Mouse (Mus musculus) adrenal gland (tissue): ENCODE measurements around the gene Ppp4r2.
"Not testable (repeated sequence)": the region's sequence is repeated elsewhere in the genome, so short reads cannot be mapped to it uniquely, and the experiment has no call there.

Experiments
- intact Hi-C: fragments of 180-260 bp; cut with DNase I; formaldehyde crosslinking; loops from one replicate; pipeline ENCODE4 v1.15.1; 2025

Gene Ppp4r2

GRCm38 (mm10) chr6:100829770-100830169 lies 3.7 kb upstream of the Ppp4r2 start:
- intact Hi-C loops = no loop called here

- intact Hi-C loops = no loop called here
These were observed 2.2 kb upstream of the Ppp4r2 start for GRCm38 (mm10) chr6:100831188-100831587.

GRCm38 (mm10) chr6:100831751-100832150 lies 1.7 kb upstream of the Ppp4r2 start:
- intact Hi-C loops = no loop called here

- intact Hi-C loops = no loop called here
These were observed 524 bp downstream of the Ppp4r2 start for GRCm38 (mm10) chr6:100833811-100834481.

- intact Hi-C loops = no loop called here
These were observed 1.2 kb downstream of the Ppp4r2 start for GRCm38 (mm10) chr6:100834489-100835160.

GRCm38 (mm10) chr6:100845058-100845457 lies 11.6 kb downstream of the Ppp4r2 start:
- intact Hi-C loops = no loop called here

- intact Hi-C loops = no loop called here
These were observed 13.8 kb downstream of the Ppp4r2 start for GRCm38 (mm10) chr6:100847264-100847663.

GRCm38 (mm10) chr6:100848682-100849375 lies 15.4 kb downstream of the Ppp4r2 start:
- intact Hi-C loops = no loop called here

- intact Hi-C loops = no loop called here
These were observed 17.3 kb downstream of the Ppp4r2 start for GRCm38 (mm10) chr6:100850671-100851081.

- intact Hi-C loops = no loop called here
These were observed 17.7 kb downstream of the Ppp4r2 start for GRCm38 (mm10) chr6:100851083-100851482.

- intact Hi-C loops = no loop called here
These were observed 31.9 kb downstream of the Ppp4r2 start for GRCm38 (mm10) chr6:100865321-100865720.

- intact Hi-C loops = not testable (repeated sequence)
These were observed 32.4 kb downstream of the Ppp4r2 start for GRCm38 (mm10) chr6:100865788-100866187.

- intact Hi-C loops = not testable (repeated sequence)
These were observed 32.8 kb downstream of the Ppp4r2 start for GRCm38 (mm10) chr6:100866246-100866645.

GRCm38 (mm10) chr6:100868863-100869262 lies 35.4 kb downstream of the Ppp4r2 start:
- intact Hi-C loops = no loop called here

- intact Hi-C loops = loop anchor here (5.0 kb wide), 2 partner anchors 103 to 258 kb away; no protein-coding TSS in a partner anchor
These were observed 36.5 kb downstream of the Ppp4r2 start for GRCm38 (mm10) chr6:100869909-100870308.

- intact Hi-C loops = loop anchor here (5.0 kb wide), 2 partner anchors 106 to 261 kb away; no protein-coding TSS in a partner anchor
These were observed 39.8 kb downstream of the Ppp4r2 start for GRCm38 (mm10) chr6:100873191-100873590.

GRCm38 (mm10) chr6:100875862-100876623 lies 42.6 kb downstream of the Ppp4r2 start:
- intact Hi-C loops = loop anchor here (1.0 kb wide), 1 partner anchor 203 kb away; no protein-coding TSS in a partner anchor

- intact Hi-C loops = loop anchor here (1.0 kb wide), 1 partner anchor 203 kb away; no protein-coding TSS in a partner anchor
These were observed 43.2 kb downstream of the Ppp4r2 start for GRCm38 (mm10) chr6:100876624-100877017.

GRCm38 (mm10) chr6:100878546-100878945 lies 45.1 kb downstream of the Ppp4r2 start:
- intact Hi-C loops = no loop called here

GRCm38 (mm10) chr6:100879607-100880006 lies 46.2 kb downstream of the Ppp4r2 start:
- intact Hi-C loops = loop anchor here (5.0 to 10.0 kb wide), 2 partner anchors 655 to 733 kb away; no protein-coding TSS in a partner anchor

GRCm38 (mm10) chr6:100881657-100882056 lies 48.2 kb downstream of the Ppp4r2 start:
- intact Hi-C loops = loop anchor here (2.0 to 10.0 kb wide), 4 partner anchors 315 to 731 kb away; no protein-coding TSS in a partner anchor
